Comparison of ENCODE assay signal across 10 mouse cellular contexts in genomic region chr10:79820782-79821181, GRCm38 (mm10). TPM values are rescaled to one million over a fixed set of nuclear protein-coding genes. Genes with fewer than 3 reads are reported as not detected.
DNase-seq lines count a peak whose midpoint lies in the region; ATAC-seq and TF ChIP-seq lines count a peak whose summit lies in the region.
"Had no signal": no experiment of that assay in that cellular context is flagged by ENCODE, and none has a peak within 500 bp of the region (broad histone marks: within the 10 kb centered on the region; RNA-seq: fewer than 3 reads in every experiment).

TSS of gene Misp (plus strand) at chr10:79820989.

- no peak for DNase-seq in embryonic facial prominence, embryonic 14.5 days (ENCODE audit: low spot score)
- peak; percentile 60 for DNase-seq in kidney, postnatal 0 days (ENCODE audit: low spot score)
- DNase-seq in heart, postnatal 14 days = no peak
- DNase-seq: forebrain, postnatal 0 days had no signal

- no peak within 1 kb of the TSS for H3K4me3 ChIP-seq in midbrain, embryonic 12.5 days
- no peak within 1 kb of the TSS for H3K4me3 ChIP-seq in midbrain, embryonic 16.5 days (ENCODE audit: low read depth, low read length)
- H3K4me3 ChIP-seq in embryonic facial prominence, embryonic 14.5 days (ENCODE audit: low read depth, low read length) = no peak within 1 kb of the TSS
- H3K4me3 ChIP-seq in kidney, postnatal 0 days (replicated peaks; ENCODE audit: low read depth, low read length) = no peak within 1 kb of the TSS
- H3K4me3 ChIP-seq in stomach, embryonic 16.5 days (replicated peaks; ENCODE audit: low read length) = peak within 1 kb of the TSS; percentile 15
- H3K4me3 ChIP-seq in midbrain, embryonic 15.5 days = no peak within 1 kb of the TSS
- H3K4me3 ChIP-seq: myocyte had no signal

- intact Hi-C loops in heart, postnatal 14 days (cut with DNase I) = no loop called here

- H3K9me3 ChIP-seq in midbrain, embryonic 12.5 days = no peaks in the 10 kb centered on the region
- H3K9me3 ChIP-seq in midbrain, embryonic 16.5 days (replicated peaks; ENCODE audit: control insufficient read depth, low read length, poor library complexity, severe bottlenecking) = no peaks in the 10 kb centered on the region
- no peaks in the 10 kb centered on the region for H3K9me3 ChIP-seq in embryonic facial prominence, embryonic 14.5 days (ENCODE audit: control insufficient read depth, low read length)
- H3K9me3 ChIP-seq in kidney, postnatal 0 days (replicated peaks; ENCODE audit: low read length) = no peaks in the 10 kb centered on the region
- no peaks in the 10 kb centered on the region for H3K9me3 ChIP-seq in stomach, embryonic 16.5 days (replicated peaks; ENCODE audit: control insufficient read depth, low read length)
- no peaks in the 10 kb centered on the region for H3K9me3 ChIP-seq in midbrain, embryonic 15.5 days

- peaks cover 43% of the 10 kb centered on the region for H3K36me3 ChIP-seq in midbrain, embryonic 12.5 days
- peaks cover 30% of the 10 kb centered on the region for H3K36me3 ChIP-seq in midbrain, embryonic 16.5 days (ENCODE audit: control insufficient read depth, insufficient read depth, low read length)
- peaks cover 34% of the 10 kb centered on the region for H3K36me3 ChIP-seq in embryonic facial prominence, embryonic 14.5 days (ENCODE audit: control insufficient read depth, insufficient read depth, low read length)
- peaks cover 14% of the 10 kb centered on the region; the same call in 1 of the 2 replicates for H3K36me3 ChIP-seq in kidney, postnatal 0 days (ENCODE audit: insufficient read depth, low read length)
- 0 out of 2 replicates have a peak, but pooled peaks cover 5% of the 10 kb centered on the region for H3K36me3 ChIP-seq in stomach, embryonic 16.5 days (ENCODE audit: control insufficient read depth, insufficient read depth, low read length)
- peaks cover 20% of the 10 kb centered on the region; the same call in 1 of the 2 replicates for H3K36me3 ChIP-seq in midbrain, embryonic 15.5 days (replicated peaks)

- ATAC-seq in midbrain, embryonic 12.5 days (ENCODE audit: low FRiP score, low read depth) = no peak
- ATAC-seq in midbrain, embryonic 16.5 days = no peak
- ATAC-seq in embryonic facial prominence, embryonic 14.5 days (ENCODE audit: low read depth) = no peak
- no peak for ATAC-seq in kidney, postnatal 0 days (replicated peaks; ENCODE audit: low FRiP score, low read depth)
- peak; percentile 26; the same call in 1 of the 2 replicates for ATAC-seq in stomach, embryonic 16.5 days (ENCODE audit: insufficient read depth, low FRiP score)
- ATAC-seq in midbrain, embryonic 15.5 days (replicated peaks) = no peak
- ATAC-seq: forebrain, postnatal 0 days had no signal

- H3K9ac ChIP-seq in midbrain, embryonic 12.5 days (replicated peaks) = no peak within 1 kb of the TSS
- H3K9ac ChIP-seq in midbrain, embryonic 16.5 days (ENCODE audit: low read depth, low read length) = no peak within 1 kb of the TSS
- no peak within 1 kb of the TSS for H3K9ac ChIP-seq in embryonic facial prominence, embryonic 14.5 days (ENCODE audit: low read depth, low read length)
- peak within 1 kb of the TSS; percentile 3; the same call in 1 of the 2 replicates for H3K9ac ChIP-seq in kidney, postnatal 0 days (ENCODE audit: low read depth, low read length)
- peak within 1 kb of the TSS; percentile 67 for H3K9ac ChIP-seq in stomach, embryonic 16.5 days (ENCODE audit: low read length)
- H3K9ac ChIP-seq in midbrain, embryonic 15.5 days = no peak within 1 kb of the TSS
- H3K9ac ChIP-seq: forebrain, postnatal 0 days had no signal

- H3K4me1 ChIP-seq in midbrain, embryonic 12.5 days = peaks cover 14% of the 10 kb centered on the region
- no peaks in the 10 kb centered on the region for H3K4me1 ChIP-seq in midbrain, embryonic 16.5 days (ENCODE audit: control insufficient read depth, insufficient read depth, low read length)
- H3K4me1 ChIP-seq in embryonic facial prominence, embryonic 14.5 days (ENCODE audit: control insufficient read depth, insufficient read depth, low read length) = peaks cover 10% of the 10 kb centered on the region
- peaks cover 24% of the 10 kb centered on the region for H3K4me1 ChIP-seq in kidney, postnatal 0 days (replicated peaks; ENCODE audit: insufficient read depth, low read length)
- H3K4me1 ChIP-seq in stomach, embryonic 16.5 days (ENCODE audit: control insufficient read depth, insufficient read depth, low read length) = peaks cover 32% of the 10 kb centered on the region
- H3K4me1 ChIP-seq in midbrain, embryonic 15.5 days = peaks cover 6% of the 10 kb centered on the region; the same call in 1 of the 2 replicates

- peak; percentile 58 for TF ChIP-seq CTCF in kidney, postnatal 0 days (IDR thresholded peaks at IDR 0.05; ENCODE audit: low read depth)

- no peaks in the 10 kb centered on the region for H3K27me3 ChIP-seq in midbrain, embryonic 12.5 days
- no peaks in the 10 kb centered on the region for H3K27me3 ChIP-seq in midbrain, embryonic 16.5 days (ENCODE audit: control insufficient read depth, insufficient read depth, low read depth, low read length)
- no peaks in the 10 kb centered on the region for H3K27me3 ChIP-seq in embryonic facial prominence, embryonic 14.5 days (replicated peaks; ENCODE audit: control insufficient read depth, insufficient read depth, low read length)
- no peaks in the 10 kb centered on the region for H3K27me3 ChIP-seq in kidney, postnatal 0 days (ENCODE audit: insufficient read depth, low read length)
- H3K27me3 ChIP-seq in stomach, embryonic 16.5 days (ENCODE audit: control insufficient read depth, insufficient read depth, low read length) = no peaks in the 10 kb centered on the region
- no peaks in the 10 kb centered on the region for H3K27me3 ChIP-seq in midbrain, embryonic 15.5 days (replicated peaks)

- 0 out of 2 replicates have a peak within 1 kb of the TSS, but pooled peaks have one; percentile 15 for H3K27ac ChIP-seq in midbrain, embryonic 12.5 days (replicated peaks)
- H3K27ac ChIP-seq in midbrain, embryonic 16.5 days (ENCODE audit: low read length) = no peak within 1 kb of the TSS
- peak within 1 kb of the TSS; percentile 65; the same call in 1 of the 2 replicates for H3K27ac ChIP-seq in embryonic facial prominence, embryonic 14.5 days (replicated peaks; ENCODE audit: low read depth, low read length)
- peak within 1 kb of the TSS; percentile 69 for H3K27ac ChIP-seq in kidney, postnatal 0 days
- H3K27ac ChIP-seq in stomach, embryonic 16.5 days (ENCODE audit: low read length) = peak within 1 kb of the TSS; percentile 95
- H3K27ac ChIP-seq in midbrain, embryonic 15.5 days = no peak within 1 kb of the TSS
- H3K27ac ChIP-seq: hindbrain, embryonic 14.5 days had no signal

- 74% methylated on average over 11 of the region's 11 CpGs for WGBS in midbrain, embryonic 12.5 days
- WGBS in midbrain, embryonic 16.5 days = 68% methylated on average over 11 of the region's 11 CpGs
- WGBS in embryonic facial prominence, embryonic 14.5 days = 76% methylated on average over 11 of the region's 11 CpGs
- WGBS in kidney, postnatal 0 days = 44% methylated on average over 11 of the region's 11 CpGs
- WGBS in stomach, embryonic 16.5 days = 44% methylated on average over 11 of the region's 11 CpGs
- 75% methylated on average over 11 of the region's 11 CpGs for WGBS in midbrain, embryonic 15.5 days

- H3K4me2 ChIP-seq in midbrain, embryonic 12.5 days (replicated peaks) = no peak within 1 kb of the TSS
- no peak within 1 kb of the TSS for H3K4me2 ChIP-seq in midbrain, embryonic 16.5 days (ENCODE audit: low read length)
- no peak within 1 kb of the TSS for H3K4me2 ChIP-seq in embryonic facial prominence, embryonic 14.5 days (ENCODE audit: low read depth, low read length)
- H3K4me2 ChIP-seq in kidney, postnatal 0 days (ENCODE audit: low read length) = 0 out of 2 replicates have a peak within 1 kb of the TSS, but pooled peaks have one; percentile 2
- peak within 1 kb of the TSS; percentile 50 for H3K4me2 ChIP-seq in stomach, embryonic 16.5 days (ENCODE audit: low read depth, low read length)
- no peak within 1 kb of the TSS for H3K4me2 ChIP-seq in midbrain, embryonic 15.5 days
- H3K4me2 ChIP-seq: hindbrain, embryonic 14.5 days had no signal

RNA-seq across cellular contexts. Expression of gene Misp, which starts in this region (rescaled TPM):
- 0.94 and 1.0 TPM in 2 replicates for polyA plus RNA-seq in midbrain, embryonic 12.5 days (2016; fragmentation: Nextera tagmentation; extraction: Ambion mirVana)
- polyA plus RNA-seq in midbrain, embryonic 16.5 days (2015; fragmentation: Nextera tagmentation; extraction: Ambion mirVana) = 0.34 and 0.73 TPM in 2 replicates
- 2.3 and 3.9 TPM in 2 replicates for polyA plus RNA-seq in embryonic facial prominence, embryonic 14.5 days (2014; fragmentation: Nextera tagmentation; extraction: Ambion mirVana)
- polyA plus RNA-seq in kidney, postnatal 0 days (2015; fragmentation: Nextera tagmentation; extraction: Ambion mirVana) = 24.5 and 24.8 TPM in 2 replicates
- 50.6 and 62.3 TPM in 2 replicates for polyA plus RNA-seq in stomach, embryonic 16.5 days (2015; fragmentation: Nextera tagmentation; extraction: Ambion mirVana)
- under 1 TPM; 0.26 to 0.54 TPM for total RNA-seq in heart, postnatal 14 days (2021)
- 0.23 and 0.85 TPM in 2 replicates for polyA plus RNA-seq in midbrain, embryonic 15.5 days (2015; fragmentation: Nextera tagmentation; extraction: Ambion mirVana)

Comparison
In these comparisons a context has a peak if more than half of its experiments do, and no peak if none do; other contexts are left out.
1. H3K27ac ChIP-seq: peak in midbrain, embryonic 12.5 days (single experiment), embryonic facial prominence, embryonic 14.5 days (single experiment), kidney, postnatal 0 days (single experiment) and stomach, embryonic 16.5 days (single experiment); none in midbrain, embryonic 16.5 days (single experiment) and midbrain, embryonic 15.5 days (single experiment).
2. H3K4me2 ChIP-seq: peak in kidney, postnatal 0 days (single experiment) and stomach, embryonic 16.5 days (single experiment); none in midbrain, embryonic 12.5 days (single experiment), midbrain, embryonic 16.5 days (single experiment), embryonic facial prominence, embryonic 14.5 days (single experiment) and midbrain, embryonic 15.5 days (single experiment).
3. H3K9ac ChIP-seq: peak in kidney, postnatal 0 days (single experiment) and stomach, embryonic 16.5 days (single experiment); none in midbrain, embryonic 12.5 days (single experiment), midbrain, embryonic 16.5 days (single experiment), embryonic facial prominence, embryonic 14.5 days (single experiment) and midbrain, embryonic 15.5 days (single experiment).